Mouse (Mus musculus) brain, embryonic 14.5 days (tissue): Measurements from ENCODE around the gene Camk2g. TPM values are rescaled to one million over a fixed set of nuclear protein-coding genes. Genes with fewer than 3 reads are reported as not detected.

ENCODE experiments used
- DNase-seq: peaks from one replicate; pipeline ENCODE4 v3.0.0-alpha.2; 2011; ENCODE audit warnings: low read depth
- CTCF ChIP-seq: fragments of 200-500 bp; IDR thresholded peaks from 2 replicates; pipeline ENCODE4 v1.5.1; 2012; ENCODE audit warnings: inconsistent platforms, mild to moderate bottlenecking, moderate library complexity, borderline replicate concordance; ENCODE audit not compliant: insufficient read depth, insufficient read length; ENCODE audit errors: extremely low read depth
- POLR2A ChIP-seq: fragments of 200-500 bp; IDR thresholded peaks from 2 replicates; pipeline ENCODE4 v1.6.1; 2012; ENCODE audit warnings: mild to moderate bottlenecking, inconsistent platforms, borderline replicate concordance; ENCODE audit not compliant: poor library complexity, insufficient read depth, insufficient read length, severe bottlenecking; ENCODE audit errors: extremely low read depth
- polyA plus RNA-seq: library from polyadenylated mRNA; depleted of rRNA; stranded (reverse); fragments of >200 nt; gene quantifications from 2 replicates; pipeline ENCODE4 v1.2.3, GENCODE M21; 2012

Camk2g gene
- polyA plus RNA-seq, 1 experiment = 96.1 TPM

GRCm38 (mm10) chr14:20733952-20734774 lies 59.7 kb downstream of the Camk2g start, which contains the start of gene Ndst2:
Gene Ndst2, minus strand, starts transcription at chr14:20734562.
- peak; percentile 95 for DNase-seq
- TF ChIP-seq POLR2A (peak; percentile 94), CTCF (no peak)

GRCm38 (mm10) chr14:20733041-20733951 lies 60.6 kb downstream of the Camk2g start:
- DNase-seq = no peak

GRCm38 (mm10) chr14:20730853-20731602 lies 62.9 kb downstream of the Camk2g start:
- no peak for DNase-seq
- TF ChIP-seq CTCF = no peak
- TF ChIP-seq POLR2A = no peak

More at GRCm38 (mm10) chr14:20733041-20733951, 60.6 kb downstream of the Camk2g start:
- TF ChIP-seq CTCF = no peak
- TF ChIP-seq POLR2A = no peak

GRCm38 (mm10) chr14:20729871-20730270 lies 64.0 kb downstream of the Camk2g start:
- no peak for DNase-seq

GRCm38 (mm10) chr14:20725660-20726339 lies 68.1 kb downstream of the Camk2g start:
- TF ChIP-seq CTCF (no peak), POLR2A (no peak)
- no peak for DNase-seq

More at GRCm38 (mm10) chr14:20729871-20730270, 64.0 kb downstream of the Camk2g start:
- TF ChIP-seq CTCF = no peak
- TF ChIP-seq POLR2A = no peak

GRCm38 (mm10) chr14:20724043-20724442 lies 69.8 kb downstream of the Camk2g start:
- peak; percentile 69 for DNase-seq
- peak; percentile 94 for TF ChIP-seq CTCF
- no peak for TF ChIP-seq POLR2A

- TF ChIP-seq POLR2A (no peak), CTCF (no peak)
- DNase-seq = no peak
Measured at GRCm38 (mm10) chr14:20723006-20723405, 70.9 kb downstream of the Camk2g start.

GRCm38 (mm10) chr14:20721371-20721770 lies 72.5 kb downstream of the Camk2g start:
- TF ChIP-seq CTCF = no peak
- TF ChIP-seq POLR2A = no peak
- no peak for DNase-seq

- no peak for DNase-seq
Measured at GRCm38 (mm10) chr14:20719767-20720166, 74.1 kb downstream of the Camk2g start.

GRCm38 (mm10) chr14:20718443-20718842 lies 75.4 kb downstream of the Camk2g start:
- DNase-seq = no peak

More at GRCm38 (mm10) chr14:20719767-20720166, 74.1 kb downstream of the Camk2g start:
- TF ChIP-seq CTCF (no peak), POLR2A (no peak)

More at GRCm38 (mm10) chr14:20718443-20718842, 75.4 kb downstream of the Camk2g start:
- TF ChIP-seq CTCF = no peak
- no peak for TF ChIP-seq POLR2A
